Mouse (Mus musculus): ENCODE data around the gene Ntmt1. TPM values are rescaled to one million over a fixed set of nuclear protein-coding genes. Genes with fewer than 3 reads are reported as not detected.

The Ntmt1 gene
- total and polyA plus RNA-seq, 2 experiments from 2014 or later = 67.2 to 87.8 TPM

GRCm38 (mm10) chr2:30848184-30848583 is 40.6 kb downstream of the Ntmt1 start:
- H3K4me1 ChIP-seq (ENCODE audit: control insufficient read depth, insufficient read depth) = peaks cover 7% of the 10 kb centered on the region; the same call in 1 of the 2 replicates
- no peak for DNase-seq (ENCODE audit: low spot score)
- no peaks in the 10 kb centered on the region for H3K9me3 ChIP-seq (replicated peaks; ENCODE audit: control insufficient read depth, low read length)
- no peak for ATAC-seq (ENCODE audit: insufficient read depth, low read depth)
- no peak overlapping the region for H3K4me2 ChIP-seq (ENCODE audit: low read depth, low read length)
- TF ChIP-seq EP300 (IDR thresholded peaks at IDR 0.05; ENCODE audit: low read depth) (no peak), CTCF (IDR thresholded peaks at IDR 0.05; ENCODE audit: low read depth) (no peak)
- H3K4me3 ChIP-seq (ENCODE audit: low read depth, low read length) = no peak overlapping the region
- H3K9ac ChIP-seq (replicated peaks; ENCODE audit: low read depth, low read length) = no peak overlapping the region
- peaks cover 8% of the 10 kb centered on the region; the same call in 1 of the 2 replicates for H3K27me3 ChIP-seq (ENCODE audit: control insufficient read depth, insufficient read depth, low read length)
- no peaks in the 10 kb centered on the region for H3K36me3 ChIP-seq (replicated peaks; ENCODE audit: control insufficient read depth, insufficient read depth, low read length)
- 75% methylated on average over 8 of the region's 8 CpGs for WGBS
- H3K27ac ChIP-seq (ENCODE audit: low read depth) = no peak overlapping the region

GRCm38 (mm10) chr2:30850581-30850980 is 43.0 kb downstream of the Ntmt1 start:
- H3K9me3 ChIP-seq (replicated peaks; ENCODE audit: control insufficient read depth, low read length) = no peaks in the 10 kb centered on the region
- no peak overlapping the region for H3K27ac ChIP-seq (ENCODE audit: low read depth)
- no peaks in the 10 kb centered on the region for H3K27me3 ChIP-seq (ENCODE audit: control insufficient read depth, insufficient read depth, low read length)
- WGBS = 29% methylated on average over 6 of the region's 6 CpGs
- TF ChIP-seq EP300 (IDR thresholded peaks at IDR 0.05; ENCODE audit: low read depth) (no peak), CTCF (IDR thresholded peaks at IDR 0.05; ENCODE audit: low read depth) (no peak)
- ATAC-seq (ENCODE audit: insufficient read depth, low read depth) (no peak), DNase-seq (ENCODE audit: low spot score) (no peak)
- no peaks in the 10 kb centered on the region for H3K36me3 ChIP-seq (replicated peaks; ENCODE audit: control insufficient read depth, insufficient read depth, low read length)
- H3K4me1 ChIP-seq (ENCODE audit: control insufficient read depth, insufficient read depth) = peaks cover 7% of the 10 kb centered on the region; the same call in 1 of the 2 replicates
- no peak overlapping the region for H3K4me3 ChIP-seq (ENCODE audit: low read depth, low read length)
- H3K9ac ChIP-seq (replicated peaks; ENCODE audit: low read depth, low read length) = no peak overlapping the region
- H3K4me2 ChIP-seq (ENCODE audit: low read depth, low read length) = no peak overlapping the region

GRCm38 (mm10) chr2:30852771-30853313 is 45.2 kb downstream of the Ntmt1 start:
- TF ChIP-seq EP300 (IDR thresholded peaks at IDR 0.05; ENCODE audit: low read depth) = no peak
- TF ChIP-seq CTCF (IDR thresholded peaks at IDR 0.05; ENCODE audit: low read depth) = no peak
- H3K9me3 ChIP-seq (replicated peaks; ENCODE audit: control insufficient read depth, low read length) = no peaks in the 10 kb centered on the region
- H3K27ac ChIP-seq (ENCODE audit: low read depth) = no peak overlapping the region
- no peaks in the 10 kb centered on the region for H3K36me3 ChIP-seq (replicated peaks; ENCODE audit: control insufficient read depth, insufficient read depth, low read length)
- H3K4me2 ChIP-seq (ENCODE audit: low read depth, low read length) = no peak overlapping the region
- no peak overlapping the region for H3K9ac ChIP-seq (replicated peaks; ENCODE audit: low read depth, low read length)
- ATAC-seq (ENCODE audit: insufficient read depth, low read depth) (no peak), DNase-seq (ENCODE audit: low spot score) (no peak)
- H3K4me3 ChIP-seq (ENCODE audit: low read depth, low read length) = no peak overlapping the region
- peaks cover 7% of the 10 kb centered on the region; the same call in 1 of the 2 replicates for H3K4me1 ChIP-seq (ENCODE audit: control insufficient read depth, insufficient read depth)
- WGBS = 39% methylated on average over 20 of the region's 20 CpGs
- no peaks in the 10 kb centered on the region for H3K27me3 ChIP-seq (ENCODE audit: control insufficient read depth, insufficient read depth, low read length)

DNA sequence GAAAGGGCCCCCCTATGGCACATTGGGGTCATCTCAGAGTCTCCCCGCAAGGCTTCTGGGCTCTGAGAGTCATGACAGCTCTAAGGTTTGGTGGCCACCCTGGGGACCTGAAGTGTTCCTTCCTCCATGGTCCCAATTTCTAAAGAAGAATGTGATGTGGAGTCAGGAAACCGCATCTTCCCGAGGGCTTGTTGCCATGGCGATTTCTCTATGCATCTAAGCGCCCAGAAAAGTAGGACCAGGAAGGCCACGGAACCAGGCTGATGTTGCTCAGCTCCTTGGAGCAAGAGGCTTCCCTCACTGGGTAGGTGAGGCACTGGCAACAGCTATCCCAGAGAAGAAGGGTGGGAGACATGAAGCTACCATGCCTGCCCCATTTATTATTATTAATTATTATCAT is 49.5 kb downstream of the Ntmt1 start:
- Histone ChIP-seq H3K27ac (ENCODE audit: low read depth) (no peak overlapping the region), H3K36me3 (replicated peaks; ENCODE audit: control insufficient read depth, insufficient read depth, low read length) (no peaks in the 10 kb centered on the region), H3K4me1 (ENCODE audit: control insufficient read depth, insufficient read depth) (peaks cover 7% of the 10 kb centered on the region; the same call in 1 of the 2 replicates), H3K9me3 (replicated peaks; ENCODE audit: control insufficient read depth, low read length) (no peaks in the 10 kb centered on the region), H3K4me2 (ENCODE audit: low read depth, low read length) (no peak overlapping the region), H3K4me3 (ENCODE audit: low read depth, low read length) (no peak overlapping the region), H3K9ac (replicated peaks; ENCODE audit: low read depth, low read length) (no peak overlapping the region), H3K27me3 (ENCODE audit: control insufficient read depth, insufficient read depth, low read length) (no peaks in the 10 kb centered on the region)
- no peak for TF ChIP-seq EP300 (IDR thresholded peaks at IDR 0.05; ENCODE audit: low read depth)
- DNase-seq (ENCODE audit: low spot score) = no peak
- 86% methylated on average over 6 of the region's 6 CpGs for WGBS
- no peak for ATAC-seq (ENCODE audit: insufficient read depth, low read depth)

- Histone ChIP-seq H3K4me2 (ENCODE audit: low read depth, low read length) (no peak overlapping the region), H3K4me1 (ENCODE audit: control insufficient read depth, insufficient read depth) (peaks cover 5% of the 10 kb centered on the region; the same call in 1 of the 2 replicates), H3K27ac (ENCODE audit: low read depth) (no peak overlapping the region)
Observed at GRCm38 (mm10) chr2:30859782-30860181, 52.2 kb downstream of the Ntmt1 start.

DNA sequence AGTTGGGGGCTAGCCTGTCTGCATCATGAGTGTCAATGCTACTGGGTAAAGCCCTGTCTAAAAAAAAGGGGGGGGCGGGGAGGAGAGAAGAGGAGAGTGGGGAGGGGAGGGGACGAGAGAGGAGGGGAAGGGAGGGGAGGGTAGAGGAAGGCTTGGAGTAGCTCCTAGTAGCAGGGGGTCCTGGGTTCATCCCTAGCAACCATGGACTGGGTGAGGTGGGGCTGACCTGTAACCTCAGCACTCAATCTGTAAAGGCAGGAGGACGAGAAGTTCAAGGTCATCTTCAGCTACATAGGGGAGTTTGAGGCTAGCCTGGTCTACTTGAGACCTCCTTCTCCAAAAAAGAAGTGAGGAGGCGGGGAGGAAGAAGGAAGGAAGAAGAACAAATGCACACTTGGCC is 54.5 kb downstream of the Ntmt1 start:
- Histone ChIP-seq H3K36me3 (replicated peaks; ENCODE audit: control insufficient read depth, insufficient read depth, low read length) (no peaks in the 10 kb centered on the region), H3K27me3 (ENCODE audit: control insufficient read depth, insufficient read depth, low read length) (peaks cover 3% of the 10 kb centered on the region; the same call in 1 of the 2 replicates), H3K4me1 (ENCODE audit: control insufficient read depth, insufficient read depth) (peaks cover 5% of the 10 kb centered on the region; the same call in 1 of the 2 replicates), H3K4me3 (ENCODE audit: low read depth, low read length) (no peak overlapping the region), H3K27ac (ENCODE audit: low read depth) (no peak overlapping the region), H3K4me2 (ENCODE audit: low read depth, low read length) (no peak overlapping the region), H3K9me3 (replicated peaks; ENCODE audit: control insufficient read depth, low read length) (no peaks in the 10 kb centered on the region), H3K9ac (replicated peaks; ENCODE audit: low read depth, low read length) (no peak overlapping the region)
- TF ChIP-seq CTCF (IDR thresholded peaks at IDR 0.05; ENCODE audit: low read depth) (no peak), EP300 (IDR thresholded peaks at IDR 0.05; ENCODE audit: low read depth) (no peak)
- DNase-seq (ENCODE audit: low spot score) (no peak), ATAC-seq (ENCODE audit: insufficient read depth, low read depth) (no peak)
- 76% methylated on average over 4 of the region's 4 CpGs for WGBS

More at GRCm38 (mm10) chr2:30859782-30860181, 52.2 kb downstream of the Ntmt1 start:
- H3K36me3 ChIP-seq (replicated peaks; ENCODE audit: control insufficient read depth, insufficient read depth, low read length) = no peaks in the 10 kb centered on the region
- no peak for DNase-seq (ENCODE audit: low spot score)
- no peak overlapping the region for H3K9ac ChIP-seq (replicated peaks; ENCODE audit: low read depth, low read length)
- ATAC-seq (ENCODE audit: insufficient read depth, low read depth) = no peak
- no peaks in the 10 kb centered on the region for H3K9me3 ChIP-seq (replicated peaks; ENCODE audit: control insufficient read depth, low read length)
- 62% methylated on average over 5 of the region's 5 CpGs for WGBS
- TF ChIP-seq EP300 (IDR thresholded peaks at IDR 0.05; ENCODE audit: low read depth) (no peak), CTCF (IDR thresholded peaks at IDR 0.05; ENCODE audit: low read depth) (no peak)
- no peaks in the 10 kb centered on the region for H3K27me3 ChIP-seq (ENCODE audit: control insufficient read depth, insufficient read depth, low read length)
- H3K4me3 ChIP-seq (ENCODE audit: low read depth, low read length) = no peak overlapping the region

Data from heart, postnatal 0 days (tissue).